Mouse (Mus musculus): ENCODE results near the gene Pcnx.
"Not testable (repeated sequence)": the region's sequence is repeated elsewhere in the genome, so short reads cannot be mapped to it uniquely, and the experiment has no call there.

Gene Pcnx

DNA sequence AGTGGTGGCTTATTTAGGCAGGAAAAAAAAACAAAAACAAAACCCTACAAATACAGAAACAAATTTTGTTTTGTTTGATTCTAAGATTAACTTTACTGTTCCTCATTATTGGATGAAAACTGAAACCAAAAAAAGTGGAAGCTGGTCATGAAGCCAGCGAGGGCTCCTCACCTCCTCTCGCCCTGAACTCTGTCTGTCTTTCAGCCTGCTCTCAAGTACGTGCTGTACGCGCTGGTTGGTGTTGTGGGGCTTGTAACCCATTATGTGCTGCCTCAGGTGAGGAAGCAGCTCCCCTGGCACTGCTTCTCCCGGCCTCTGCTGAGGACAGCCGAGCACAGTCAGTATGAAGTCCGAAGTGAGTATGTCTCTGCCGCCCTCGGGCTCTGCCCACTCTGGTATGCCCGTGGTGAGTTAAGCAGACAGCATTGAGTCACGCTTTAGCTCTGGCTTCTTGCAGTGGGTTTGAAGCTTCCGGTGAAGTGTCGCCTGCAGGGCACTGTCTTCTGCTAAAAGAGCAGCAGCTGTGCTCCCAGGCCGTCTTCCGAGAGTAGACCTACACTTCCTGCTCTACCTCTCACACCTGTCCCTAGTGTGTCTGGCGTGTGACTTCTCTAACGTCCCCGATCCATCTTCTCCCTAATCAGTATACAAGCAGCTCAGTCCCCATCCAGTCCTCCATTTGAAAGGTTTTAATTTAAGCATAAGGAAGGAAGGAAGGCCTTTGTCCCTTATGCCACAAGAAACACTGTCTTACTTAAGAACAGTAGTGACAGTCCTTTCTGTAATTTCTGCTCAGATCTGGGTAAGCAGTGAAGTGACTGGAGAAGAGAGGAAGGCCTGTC lies 111.4 kb downstream of the Pcnx start:
- peak; percentile 30 for DNase-seq

- DNase-seq, result no peak
These were observed 112.1 kb downstream of the Pcnx start for GRCm38 (mm10) chr12:81971884-81972362.

DNA sequence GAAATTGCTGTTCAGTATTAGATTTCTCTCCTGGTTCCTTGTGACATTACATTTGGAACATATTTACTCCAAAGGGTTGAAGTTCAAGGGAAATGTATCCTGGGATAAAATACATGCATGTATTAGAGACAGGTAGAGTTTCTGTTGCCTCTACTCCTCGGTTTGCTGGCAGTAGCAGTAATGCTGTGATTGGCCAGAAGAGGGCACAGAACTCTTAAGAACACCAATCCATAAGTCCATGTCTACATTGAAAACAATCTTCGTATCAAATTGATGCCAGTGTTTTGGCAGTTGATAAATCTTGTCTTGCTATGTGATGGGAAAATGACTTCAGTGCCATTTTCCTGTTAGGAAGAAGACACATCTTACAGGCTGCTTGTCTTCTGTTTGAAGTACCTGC lies 115.0 kb downstream of the Pcnx start:
- DNase-seq, result peak; percentile 31

DNA sequence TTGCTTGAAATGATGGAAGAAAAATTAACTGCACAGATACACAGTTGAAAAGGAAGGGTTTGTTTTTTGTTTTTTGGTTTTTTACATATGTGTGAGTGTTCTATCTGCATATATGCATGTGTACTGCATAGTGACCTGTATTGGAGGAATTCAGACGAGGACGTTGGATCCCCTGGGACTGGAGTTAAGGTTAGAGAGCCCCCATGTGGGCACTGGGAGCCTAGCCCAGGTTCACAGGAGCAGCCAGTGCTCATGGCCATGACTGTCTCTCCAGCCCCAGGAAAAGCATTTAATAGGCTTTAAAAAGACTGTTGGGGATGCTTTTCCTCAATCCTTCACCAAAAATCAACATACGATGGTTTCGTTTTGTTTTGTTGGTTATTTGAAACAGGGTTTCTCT lies 117.5 kb downstream of the Pcnx start:
- DNase-seq, result no peak

- no peak for DNase-seq
These were observed 119.5 kb downstream of the Pcnx start for GRCm38 (mm10) chr12:81979312-81979711.

GRCm38 (mm10) chr12:81992106-81992505 lies 132.3 kb downstream of the Pcnx start:
- DNase-seq, result no peak

DNA sequence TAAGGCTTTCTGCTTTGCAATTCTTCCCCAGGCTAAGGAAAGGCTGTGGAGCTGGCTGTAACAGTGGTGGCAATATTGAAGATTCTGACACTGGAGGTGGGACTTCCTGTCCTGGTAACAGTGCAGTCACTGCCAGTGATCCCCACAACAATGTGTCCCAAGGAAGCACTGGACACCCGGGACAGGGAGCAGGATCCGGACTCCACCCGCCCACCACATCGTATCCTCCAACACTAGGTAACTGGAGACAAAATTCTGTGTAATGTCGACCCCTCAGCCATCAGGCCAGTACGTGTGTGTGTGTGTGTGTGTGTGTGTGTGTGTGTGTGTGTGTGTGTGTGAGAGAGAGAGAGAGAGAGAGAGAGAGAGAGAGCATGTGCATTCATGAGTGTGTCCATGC lies 133.2 kb downstream of the Pcnx start:
- DNase-seq, result no peak

DNA sequence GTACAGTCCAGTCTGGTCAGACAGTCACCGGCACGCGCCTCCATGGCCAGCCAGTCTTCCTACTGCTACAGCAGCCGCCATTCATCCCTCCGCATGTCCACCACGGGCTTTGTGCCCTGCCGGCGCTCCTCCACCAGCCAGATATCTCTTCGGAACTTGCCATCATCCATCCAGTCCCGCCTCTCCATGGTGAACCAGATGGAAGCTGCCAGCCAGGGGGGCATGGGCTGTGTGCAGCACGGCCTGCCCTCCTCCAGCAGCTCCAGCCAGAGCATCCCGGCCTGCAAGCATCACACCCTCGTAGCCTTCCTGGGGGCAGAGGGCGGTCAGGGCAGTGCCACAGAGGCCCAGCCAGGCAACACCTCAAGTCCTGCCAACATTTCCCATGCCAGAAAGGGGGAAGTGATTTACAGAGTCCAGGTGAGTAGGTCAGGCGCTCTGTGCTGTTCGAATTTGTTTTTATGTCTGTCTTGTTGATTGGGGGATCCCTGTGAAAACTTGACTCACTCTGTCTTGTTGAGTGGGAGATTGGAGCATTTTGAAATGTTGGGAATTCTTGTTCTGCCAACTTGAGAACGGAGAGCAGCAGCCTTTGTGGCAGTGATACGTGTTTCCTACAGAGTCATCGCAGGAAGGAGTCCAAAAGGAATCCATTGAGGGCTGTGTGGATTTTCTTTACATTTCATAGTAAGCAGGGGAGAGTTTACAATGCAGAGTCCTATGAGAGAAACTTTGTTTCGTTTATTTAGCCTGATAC lies 135.3 kb downstream of the Pcnx start:
- DNase-seq, result no peak

- DNase-seq, result no peak
These were observed 137.0 kb downstream of the Pcnx start for GRCm38 (mm10) chr12:81996679-81997362.

GRCm38 (mm10) chr12:81997497-81997896 lies 137.7 kb downstream of the Pcnx start:
- DNase-seq, result no peak

GRCm38 (mm10) chr12:82002697-82003096 lies 142.9 kb downstream of the Pcnx start:
- not testable (repeated sequence) for DNase-seq

DNA sequence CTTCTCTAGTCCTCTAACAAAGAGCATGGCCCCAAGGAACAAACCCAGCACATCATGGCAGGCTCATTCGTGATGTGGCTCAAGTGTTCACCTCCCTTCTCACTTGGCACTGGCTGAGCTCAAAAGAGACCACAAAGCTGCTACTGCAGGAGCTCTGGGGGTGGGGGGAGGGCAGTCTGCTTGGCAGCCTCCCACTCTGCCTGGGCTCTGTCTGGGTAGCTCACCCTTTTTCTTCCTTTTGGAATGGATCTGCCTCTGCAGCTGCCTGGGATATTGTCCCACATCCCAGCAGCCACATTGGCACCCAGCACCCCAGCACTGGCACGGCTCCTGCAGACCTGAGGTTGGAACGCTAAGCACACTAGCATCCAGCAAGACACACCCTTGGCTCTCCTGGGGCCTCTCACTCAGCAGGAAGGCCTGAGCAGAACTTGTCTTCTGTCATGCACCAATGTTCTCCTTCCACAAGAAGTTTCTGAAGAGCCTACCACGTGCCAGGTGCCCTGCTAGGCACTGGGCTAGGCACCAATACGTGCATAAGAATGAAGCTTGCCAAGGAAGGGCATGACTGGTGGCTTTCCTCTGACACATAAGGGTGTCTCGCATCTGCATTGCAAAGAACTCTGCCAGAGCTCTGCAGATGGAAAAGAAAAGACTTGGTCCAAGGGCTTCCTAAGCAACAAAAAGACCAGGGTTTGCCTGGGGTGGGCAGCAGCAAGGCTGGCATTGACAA lies 166.2 kb downstream of the Pcnx start:
- DNase-seq, result not testable (repeated sequence)

GRCm38 (mm10) chr12:82033524-82033923 lies 173.7 kb downstream of the Pcnx start:
- not testable (repeated sequence) for DNase-seq

GRCm38 (mm10) chr12:82033973-82034372 lies 174.2 kb downstream of the Pcnx start:
- DNase-seq, result not testable (repeated sequence)

GRCm38 (mm10) chr12:82044078-82044477 lies 184.3 kb downstream of the Pcnx start:
- DNase-seq, result not testable (repeated sequence)

Data from right cerebral cortex, postnatal 25 days (tissue).